Mouse (Mus musculus) heart, postnatal 4 days (tissue): Measurements from ENCODE around the gene Wscd2. TPM values are rescaled to one million over a fixed set of nuclear protein-coding genes. Genes with fewer than 3 reads are reported as not detected.

Source experiments
- DNase-seq: peaks from one replicate; pipeline ENCODE4 v3.0.0; 2021
- total RNA-seq, 2 experiments: library from RNA; stranded (reverse); gene quantifications; 2 replicates each; pipeline ENCODE4 v1.2.3; 2021

Wscd2 gene
- total RNA-seq, 2 experiments from 2014 or later, result 1.1 to 1.3 TPM

- DNase-seq, result no peak
Observed at GRCm38 (mm10) chr5:113485584-113486162, 4.5 kb upstream of the Wscd2 start.

GRCm38 (mm10) chr5:113487879-113488278 lies 2.3 kb upstream of the Wscd2 start:
- DNase-seq, result no peak

- no peak for DNase-seq
Observed at GRCm38 (mm10) chr5:113489617-113490016, 516 bp upstream of the Wscd2 start.

GRCm38 (mm10) chr5:113490467-113491260 lies 531 bp downstream of the Wscd2 start:
- DNase-seq, result peak; percentile 53

GRCm38 (mm10) chr5:113491552-113491951 lies 1.4 kb downstream of the Wscd2 start:
- DNase-seq, result no peak

- DNase-seq, result no peak
Observed at GRCm38 (mm10) chr5:113491988-113492387, 1.9 kb downstream of the Wscd2 start.

GRCm38 (mm10) chr5:113492417-113493035 lies 2.4 kb downstream of the Wscd2 start:
- DNase-seq, result no peak

GRCm38 (mm10) chr5:113493997-113494396 lies 3.9 kb downstream of the Wscd2 start:
- no peak for DNase-seq

GRCm38 (mm10) chr5:113496926-113497325 lies 6.8 kb downstream of the Wscd2 start:
- no peak for DNase-seq

GRCm38 (mm10) chr5:113499421-113499820 lies 9.3 kb downstream of the Wscd2 start:
- no peak for DNase-seq

- peak; percentile 31 for DNase-seq
Observed at GRCm38 (mm10) chr5:113503276-113503675, 13.1 kb downstream of the Wscd2 start.

GRCm38 (mm10) chr5:113504654-113505053 lies 14.5 kb downstream of the Wscd2 start:
- DNase-seq, result no peak

- DNase-seq, result no peak
Observed at GRCm38 (mm10) chr5:113506065-113506464, 15.9 kb downstream of the Wscd2 start.

GRCm38 (mm10) chr5:113506779-113507178 lies 16.6 kb downstream of the Wscd2 start:
- no peak for DNase-seq

GRCm38 (mm10) chr5:113509167-113509566 lies 19.0 kb downstream of the Wscd2 start:
- DNase-seq, result no peak

GRCm38 (mm10) chr5:113513640-113514039 lies 23.5 kb downstream of the Wscd2 start:
- no peak for DNase-seq

GRCm38 (mm10) chr5:113514062-113514461 lies 23.9 kb downstream of the Wscd2 start:
- peak; percentile 44 for DNase-seq

GRCm38 (mm10) chr5:113516119-113516872 lies 26.2 kb downstream of the Wscd2 start:
- no peak for DNase-seq

- no peak for DNase-seq
Observed at GRCm38 (mm10) chr5:113516873-113517336, 26.8 kb downstream of the Wscd2 start.

- DNase-seq, result no peak
Observed at GRCm38 (mm10) chr5:113517387-113517786, 27.3 kb downstream of the Wscd2 start.

- no peak for DNase-seq
Observed at GRCm38 (mm10) chr5:113521037-113521436, 30.9 kb downstream of the Wscd2 start.

GRCm38 (mm10) chr5:113538826-113539225 lies 48.7 kb downstream of the Wscd2 start:
- DNase-seq, result no peak

GRCm38 (mm10) chr5:113539438-113539837 lies 49.3 kb downstream of the Wscd2 start:
- DNase-seq, result no peak
